Mouse (Mus musculus) hindbrain, embryonic 14.5 days (tissue): ENCODE measurements around the gene Gon7. TPM values are rescaled to one million over a fixed set of nuclear protein-coding genes. Genes with fewer than 3 reads are reported as not detected.

ENCODE experiments used
- ATAC-seq: fragments of 200-750 bp; cut with Nextera tagmentation; 2 replicates; pipeline ENCODE4 v1.8.0; 2017; ENCODE audit warnings: moderate number of reproducible peaks, mild to moderate bottlenecking, moderate TSS enrichment, moderate library complexity; ENCODE audit not compliant: low FRiP score
- DNase-seq: peaks from one replicate; pipeline ENCODE4 v3.0.0-alpha.2; 2015; ENCODE audit warnings: low spot score
- H3K27ac ChIP-seq: fragments of 300-500 bp; sonication (generic); 2 replicates; pipeline ENCODE4 v1.5.1; 2014; ENCODE audit warnings: mild to moderate bottlenecking, moderate library complexity
- H3K27me3 ChIP-seq: fragments of 300-500 bp; sonication (generic); 2 replicates; pipeline ENCODE4 v1.6.1; 2014; ENCODE audit warnings: mild to moderate bottlenecking, low read length, mixed read lengths; ENCODE audit not compliant: control insufficient read depth, insufficient read depth
- H3K36me3 ChIP-seq: fragments of 300-500 bp; sonication (generic); replicated peaks from 2 replicates; pipeline ENCODE4 v1.6.1; 2014; ENCODE audit not compliant: control insufficient read depth, insufficient read depth
- H3K4me1 ChIP-seq: fragments of 300-500 bp; sonication (generic); replicated peaks from 2 replicates; pipeline ENCODE4 v1.6.1; 2014; ENCODE audit warnings: antibody characterized with exemption, low read length, mixed read lengths; ENCODE audit not compliant: control insufficient read depth, insufficient read depth
- H3K4me2 ChIP-seq: fragments of 300-500 bp; sonication (generic); replicated peaks from 2 replicates; pipeline ENCODE4 v1.6.1; 2014; ENCODE audit warnings: mild to moderate bottlenecking, moderate library complexity
- H3K4me3 ChIP-seq: fragments of 300-500 bp; sonication (generic); replicated peaks from 2 replicates; pipeline ENCODE4 v1.5.1; 2014; ENCODE audit warnings: mild to moderate bottlenecking, low read length
- H3K9ac ChIP-seq: fragments of 300-500 bp; sonication (generic); 2 replicates; pipeline ENCODE4 v1.6.1; 2014
- H3K9me3 ChIP-seq: fragments of 300-500 bp; sonication (generic); 2 replicates; pipeline ENCODE4 v1.6.1; 2016; ENCODE audit warnings: low read length; ENCODE audit not compliant: control insufficient read depth
- WGBS: fragments of 180-500 bp; shearing (Covaris S2); extraction: QIAGEN DNeasy Blood & Tissue Kit; methylation state at CpG from one replicate; pipeline ENCODE4 v1.1.7; 2014; 5-methylcytosine and 5-hydroxymethylcytosine counted together
- polyA plus RNA-seq: library from polyadenylated mRNA; unstranded; fragments of >200 nt; fragmentation: Nextera tagmentation; extraction: Ambion mirVana; gene quantifications from 2 replicates; pipeline ENCODE4 v1.2.1, GENCODE M21; 2014

Gene Gon7
- polyA plus RNA-seq, 1 experiment from 2014 or later = 45.7 TPM

GRCm38 (mm10) chr12:102713153-102713865 lies 44.3 kb downstream of the Gon7 start:
- Histone ChIP-seq H3K9me3 (no peaks in the 10 kb centered on the region), H3K4me1 (no peaks in the 10 kb centered on the region), H3K4me2 (no peak overlapping the region), H3K27ac (no peak overlapping the region), H3K36me3 (no peaks in the 10 kb centered on the region), H3K9ac (no peak overlapping the region), H3K4me3 (no peak overlapping the region), H3K27me3 (no peaks in the 10 kb centered on the region)
- DNase-seq (no peak), ATAC-seq (no peak)
- WGBS = 83% methylated on average over 20 of the region's 20 CpGs

- DNase-seq (no peak), ATAC-seq (no peak)
- Histone ChIP-seq H3K4me3 (no peak overlapping the region), H3K9me3 (no peaks in the 10 kb centered on the region), H3K4me1 (no peaks in the 10 kb centered on the region), H3K9ac (no peak overlapping the region), H3K27ac (no peak overlapping the region), H3K4me2 (no peak overlapping the region), H3K27me3 (no peaks in the 10 kb centered on the region), H3K36me3 (no peaks in the 10 kb centered on the region)
- WGBS = 57% methylated on average over 4 of the region's 4 CpGs
Observed at GRCm38 (mm10) chr12:102710851-102711375, 46.7 kb downstream of the Gon7 start.

GRCm38 (mm10) chr12:102709896-102710295 lies 47.7 kb downstream of the Gon7 start:
- Histone ChIP-seq H3K4me1 (no peaks in the 10 kb centered on the region), H3K36me3 (no peaks in the 10 kb centered on the region), H3K9me3 (no peaks in the 10 kb centered on the region), H3K27me3 (no peaks in the 10 kb centered on the region), H3K4me3 (no peak overlapping the region), H3K27ac (no peak overlapping the region), H3K9ac (no peak overlapping the region), H3K4me2 (no peak overlapping the region)
- ATAC-seq (no peak), DNase-seq (no peak)
- 91% methylated on average over 5 of the region's 5 CpGs for WGBS

GRCm38 (mm10) chr12:102708220-102708619 lies 49.4 kb downstream of the Gon7 start:
- Histone ChIP-seq H3K4me3 (no peak overlapping the region), H3K27ac (no peak overlapping the region), H3K9me3 (no peaks in the 10 kb centered on the region), H3K36me3 (no peaks in the 10 kb centered on the region), H3K4me1 (peaks cover 11% of the 10 kb centered on the region), H3K9ac (no peak overlapping the region), H3K4me2 (no peak overlapping the region), H3K27me3 (no peaks in the 10 kb centered on the region)
- DNase-seq (no peak), ATAC-seq (no peak)
- WGBS = 69% methylated on average over 11 of the region's 11 CpGs

- H3K27me3 ChIP-seq = no peaks in the 10 kb centered on the region
- H3K4me2 ChIP-seq = no peak overlapping the region
Observed at GRCm38 (mm10) chr12:102706833-102707463, 50.7 kb downstream of the Gon7 start.

GRCm38 (mm10) chr12:102705906-102706640 lies 51.5 kb downstream of the Gon7 start:
- H3K27ac ChIP-seq = peak overlapping the region; percentile 90; the same call in 1 of the 2 replicates

More at GRCm38 (mm10) chr12:102706833-102707463, 50.7 kb downstream of the Gon7 start:
- no peaks in the 10 kb centered on the region for H3K36me3 ChIP-seq
- ATAC-seq (no peak), DNase-seq (no peak)
- no peak overlapping the region for H3K4me3 ChIP-seq
- H3K9ac ChIP-seq = no peak overlapping the region
- 89% methylated on average over 10 of the region's 10 CpGs for WGBS
- H3K4me1 ChIP-seq = peaks cover 24% of the 10 kb centered on the region
- no peaks in the 10 kb centered on the region for H3K9me3 ChIP-seq
- no peak overlapping the region for H3K27ac ChIP-seq

GRCm38 (mm10) chr12:102705216-102705871 lies 52.3 kb downstream of the Gon7 start:
- H3K4me2 ChIP-seq = peak overlapping the region; percentile 80
- H3K4me3 ChIP-seq = peak overlapping the region; percentile 65
- ATAC-seq (peak; percentile 79), DNase-seq (peak; percentile 91)
- 1% methylated on average over 45 of the region's 45 CpGs for WGBS
- H3K9me3 ChIP-seq = no peaks in the 10 kb centered on the region
- H3K36me3 ChIP-seq = no peaks in the 10 kb centered on the region
- peak overlapping the region; percentile 90 for H3K27ac ChIP-seq
- peak overlapping the region; percentile 72 for H3K9ac ChIP-seq
- peaks cover 26% of the 10 kb centered on the region for H3K4me1 ChIP-seq
- no peaks in the 10 kb centered on the region for H3K27me3 ChIP-seq

More at GRCm38 (mm10) chr12:102705906-102706640, 51.5 kb downstream of the Gon7 start:
- peak overlapping the region; percentile 80 for H3K4me2 ChIP-seq
- no peaks in the 10 kb centered on the region for H3K27me3 ChIP-seq
- ATAC-seq = no peak
- DNase-seq = no peak
- H3K9ac ChIP-seq = peak overlapping the region; percentile 72; the same call in 1 of the 2 replicates
- no peaks in the 10 kb centered on the region for H3K36me3 ChIP-seq
- H3K4me1 ChIP-seq = peaks cover 26% of the 10 kb centered on the region
- H3K9me3 ChIP-seq = no peaks in the 10 kb centered on the region
- H3K4me3 ChIP-seq = peak overlapping the region; percentile 65; the same call in 1 of the 2 replicates
- 74% methylated on average over 6 of the region's 6 CpGs for WGBS

- Histone ChIP-seq H3K9ac (peak within 1 kb of the TSS; percentile 72), H3K36me3 (no peaks in the 10 kb centered on the region), H3K27ac (peak within 1 kb of the TSS; percentile 90), H3K27me3 (no peaks in the 10 kb centered on the region), H3K9me3 (no peaks in the 10 kb centered on the region), H3K4me3 (peak within 1 kb of the TSS; percentile 65), H3K4me2 (peak within 1 kb of the TSS; percentile 80), H3K4me1 (peaks cover 29% of the 10 kb centered on the region)
- WGBS = under 1% methylated on average over 43 of the region's 105 CpGs
- peak; percentile 86 for ATAC-seq
- DNase-seq = peak; percentile 72
Observed at GRCm38 (mm10) chr12:102704457-102705198, 53.0 kb downstream of the Gon7 start, which contains the start of gene Itpk1. Gene Itpk1, minus strand, starts transcription at chr12:102704930.
